Mouse (Mus musculus): Measurements from ENCODE around the gene Pomgnt1.

DNA sequence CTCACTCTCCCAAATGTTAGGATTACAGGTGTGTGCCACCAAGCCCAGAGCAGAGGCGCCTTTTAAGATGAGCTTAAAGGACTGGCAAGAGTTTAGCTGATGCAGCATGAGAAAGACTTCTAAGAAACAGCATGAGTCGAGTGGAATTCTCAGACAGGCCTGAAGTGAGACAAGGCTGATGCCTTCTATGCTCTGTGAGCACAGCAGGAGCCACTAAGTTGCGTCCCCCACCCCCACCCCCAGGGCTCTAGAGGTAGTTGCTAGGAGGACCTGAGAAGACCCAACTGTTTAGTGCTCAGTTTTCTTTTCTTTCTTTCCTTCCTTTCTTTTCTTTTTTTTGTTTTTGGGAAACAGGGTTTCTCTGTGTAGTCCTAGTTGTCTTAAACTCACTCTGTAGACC is 58.4 kb downstream of the Pomgnt1 start:
- TF ChIP-seq CTCF (IDR thresholded peaks at IDR 0.05; ENCODE audit: borderline replicate concordance, insufficient read depth, low read length) (no peak), POLR2A (IDR thresholded peaks at IDR 0.05; ENCODE audit: low read depth, low read length) (no peak)

Measured in embryonic fibroblast, embryonic 13.5 days (primary cell).